Mouse (Mus musculus) embryonic facial prominence, embryonic 11.5 days (tissue): ENCODE results near the gene Rapgef1. TPM values are rescaled to one million over a fixed set of nuclear protein-coding genes. Genes with fewer than 3 reads are reported as not detected.
A peak's percentile ranks its signal among the peaks of the same experiment; 100 is the strongest.

Experiments
- ATAC-seq: fragments of 200-750 bp; cut with Nextera tagmentation; replicated peaks from 2 replicates; pipeline ENCODE4 v1.8.0; 2017; ENCODE audit warnings: low read depth; ENCODE audit not compliant: insufficient number of reproducible peaks, low FRiP score, low TSS enrichment
- DNase-seq: peaks from one replicate; pipeline ENCODE4 v3.0.0-alpha.2; 2015; ENCODE audit warnings: low spot score
- H3K27ac ChIP-seq: fragments of 300-500 bp; sonication (generic); replicated peaks from 2 replicates; pipeline ENCODE4 v1.5.1; 2014; ENCODE audit warnings: mild to moderate bottlenecking, low read depth, low read length, control low read depth
- H3K27me3 ChIP-seq: fragments of 300-500 bp; sonication (generic); 2 replicates; pipeline ENCODE4 v1.6.1; 2014; ENCODE audit warnings: mild to moderate bottlenecking, low read length, moderate library complexity, mixed read lengths; ENCODE audit not compliant: control insufficient read depth, insufficient read depth
- H3K36me3 ChIP-seq: fragments of 300-500 bp; sonication (generic); replicated peaks from 2 replicates; pipeline ENCODE4 v1.6.1; 2014; ENCODE audit warnings: low read depth, mild to moderate bottlenecking, low read length, moderate library complexity, mixed read lengths; ENCODE audit not compliant: control insufficient read depth, insufficient read depth
- H3K4me1 ChIP-seq: fragments of 300-500 bp; sonication (generic); 2 replicates; pipeline ENCODE4 v1.6.1; 2014; ENCODE audit warnings: low read length, mixed read lengths; ENCODE audit not compliant: control insufficient read depth, insufficient read depth
- H3K4me2 ChIP-seq: fragments of 300-500 bp; sonication (generic); 2 replicates; pipeline ENCODE4 v1.6.1; 2014; ENCODE audit warnings: low read depth, mild to moderate bottlenecking, control low read depth, low read length, moderate library complexity
- H3K4me3 ChIP-seq: fragments of 300-500 bp; sonication (generic); 2 replicates; pipeline ENCODE4 v1.5.1; 2014; ENCODE audit warnings: low read depth, low read length, control low read depth
- H3K9ac ChIP-seq: fragments of 300-500 bp; sonication (generic); replicated peaks from 2 replicates; pipeline ENCODE4 v1.6.1; 2014; ENCODE audit warnings: mild to moderate bottlenecking, control low read depth, low read length
- H3K9me3 ChIP-seq: fragments of 300-500 bp; sonication (generic); replicated peaks from 2 replicates; pipeline ENCODE4 v1.6.1; 2016; ENCODE audit warnings: mild to moderate bottlenecking, low read length, inconsistent platforms, mixed read lengths; ENCODE audit not compliant: control insufficient read depth
- WGBS: fragments of 180-500 bp; shearing (Covaris S2); extraction: QIAGEN DNeasy Blood & Tissue Kit; methylation state at CpG from one replicate; pipeline ENCODE4 v1.1.7; 2014; 5-methylcytosine and 5-hydroxymethylcytosine counted together
- polyA plus RNA-seq: library from polyadenylated mRNA; unstranded; fragments of >200 nt; fragmentation: Nextera tagmentation; extraction: Ambion mirVana; gene quantifications from 2 replicates; pipeline ENCODE4 v1.2.1, GENCODE M21; 2014

Gene Rapgef1
- polyA plus RNA-seq, 1 experiment from 2014 or later: 14.0 TPM

- no peak for DNase-seq
- no peak for ATAC-seq
- Histone ChIP-seq H3K9me3 (no peaks in the 10 kb centered on the region), H3K4me3 (no peak overlapping the region), H3K36me3 (no peaks in the 10 kb centered on the region), H3K4me2 (no peak overlapping the region), H3K27ac (no peak overlapping the region), H3K4me1 (no peaks in the 10 kb centered on the region), H3K27me3 (no peaks in the 10 kb centered on the region), H3K9ac (no peak overlapping the region)
- 75% methylated on average over 4 of the region's 4 CpGs for WGBS
These were observed 31.5 kb upstream of the Rapgef1 start for GRCm38 (mm10) chr2:29588006-29588405.

- H3K4me3 ChIP-seq: no peak overlapping the region
- ATAC-seq (no peak), DNase-seq (peak; percentile 26)
- H3K4me2 ChIP-seq: no peak overlapping the region
- H3K27ac ChIP-seq: no peak overlapping the region
- H3K27me3 ChIP-seq: no peaks in the 10 kb centered on the region
- WGBS: 24% methylated on average over 10 of the region's 10 CpGs
- no peaks in the 10 kb centered on the region for H3K36me3 ChIP-seq
- no peaks in the 10 kb centered on the region for H3K9me3 ChIP-seq
- H3K9ac ChIP-seq: no peak overlapping the region
- H3K4me1 ChIP-seq: no peaks in the 10 kb centered on the region
These were observed 30.3 kb upstream of the Rapgef1 start for GRCm38 (mm10) chr2:29589266-29589665.

- Histone ChIP-seq H3K4me1 (no peaks in the 10 kb centered on the region), H3K9me3 (no peaks in the 10 kb centered on the region), H3K4me2 (no peak overlapping the region), H3K4me3 (no peak overlapping the region), H3K9ac (no peak overlapping the region), H3K27ac (no peak overlapping the region), H3K27me3 (no peaks in the 10 kb centered on the region), H3K36me3 (no peaks in the 10 kb centered on the region)
- 83% methylated on average over 6 of the region's 6 CpGs for WGBS
- DNase-seq (no peak), ATAC-seq (no peak)
These were observed 27.9 kb upstream of the Rapgef1 start for GRCm38 (mm10) chr2:29591626-29592025.

DNA sequence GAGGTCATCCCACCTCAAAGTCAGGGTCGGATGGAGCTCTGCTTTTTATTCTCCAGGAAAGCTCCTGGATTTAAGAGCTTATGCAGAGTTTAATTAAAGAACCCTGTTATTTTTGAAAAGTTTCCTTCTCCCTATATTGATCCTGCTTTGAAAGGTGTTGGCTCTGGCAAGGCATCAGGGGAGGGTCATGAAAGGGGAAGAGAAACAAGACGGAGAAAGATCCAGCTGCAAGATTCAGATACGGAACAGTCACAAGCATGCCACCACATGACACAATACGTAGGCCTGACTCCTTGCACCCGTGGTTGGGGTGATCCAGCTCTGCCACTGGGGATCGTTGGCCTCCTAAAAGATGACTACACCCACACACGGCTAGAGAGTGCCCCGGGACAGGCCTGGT is 27.0 kb upstream of the Rapgef1 start:
- ATAC-seq (no peak), DNase-seq (no peak)
- Histone ChIP-seq H3K9ac (no peak overlapping the region), H3K9me3 (no peaks in the 10 kb centered on the region), H3K36me3 (no peaks in the 10 kb centered on the region), H3K4me2 (no peak overlapping the region), H3K4me3 (no peak overlapping the region), H3K27me3 (no peaks in the 10 kb centered on the region), H3K27ac (no peak overlapping the region), H3K4me1 (no peaks in the 10 kb centered on the region)
- 51% methylated on average over 8 of the region's 8 CpGs for WGBS

DNA sequence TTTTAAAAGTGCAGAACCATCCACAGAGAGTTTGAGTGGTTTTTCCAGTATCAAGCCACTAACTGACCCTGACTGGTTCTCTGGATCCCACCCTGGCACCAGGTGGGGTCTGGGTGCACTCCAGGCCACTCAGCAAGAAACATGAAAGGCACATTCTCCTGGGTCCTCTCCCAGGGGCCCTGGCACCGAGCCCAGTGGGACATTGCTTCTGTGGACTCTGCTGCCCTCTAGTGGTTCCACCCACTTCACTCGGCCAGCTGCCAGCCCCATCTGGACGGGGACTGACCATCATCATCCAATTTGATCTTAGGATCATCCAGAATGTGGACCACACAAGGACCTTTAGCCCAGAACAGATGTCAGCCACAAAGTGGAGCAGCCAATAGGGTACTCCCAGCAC is 15.6 kb upstream of the Rapgef1 start:
- no peak for ATAC-seq
- H3K4me3 ChIP-seq: no peak overlapping the region
- H3K36me3 ChIP-seq: no peaks in the 10 kb centered on the region
- 0% methylated on average over 3 of the region's 3 CpGs for WGBS
- H3K9me3 ChIP-seq: no peaks in the 10 kb centered on the region
- DNase-seq: peak; percentile 75
- no peaks in the 10 kb centered on the region for H3K4me1 ChIP-seq
- no peak overlapping the region for H3K9ac ChIP-seq
- no peaks in the 10 kb centered on the region for H3K27me3 ChIP-seq
- no peak overlapping the region for H3K27ac ChIP-seq
- H3K4me2 ChIP-seq: no peak overlapping the region

GRCm38 (mm10) chr2:29605591-29605990 is 13.9 kb upstream of the Rapgef1 start:
- Histone ChIP-seq H3K27ac (no peak overlapping the region), H3K36me3 (no peaks in the 10 kb centered on the region), H3K9me3 (no peaks in the 10 kb centered on the region), H3K27me3 (no peaks in the 10 kb centered on the region), H3K4me2 (no peak overlapping the region), H3K4me1 (no peaks in the 10 kb centered on the region), H3K9ac (no peak overlapping the region), H3K4me3 (no peak overlapping the region)
- WGBS: 88% methylated on average over 5 of the region's 5 CpGs
- ATAC-seq (no peak), DNase-seq (no peak)

GRCm38 (mm10) chr2:29606460-29606859 is 13.1 kb upstream of the Rapgef1 start:
- DNase-seq (no peak), ATAC-seq (no peak)
- no peaks in the 10 kb centered on the region for H3K9me3 ChIP-seq
- no peak overlapping the region for H3K9ac ChIP-seq
- no peaks in the 10 kb centered on the region for H3K4me1 ChIP-seq
- WGBS: 48% methylated on average over 6 of the region's 6 CpGs
- H3K4me3 ChIP-seq: no peak overlapping the region
- no peaks in the 10 kb centered on the region for H3K36me3 ChIP-seq
- H3K27me3 ChIP-seq: no peaks in the 10 kb centered on the region
- H3K27ac ChIP-seq: no peak overlapping the region
- H3K4me2 ChIP-seq: no peak overlapping the region

GRCm38 (mm10) chr2:29617341-29617740 is 2.2 kb upstream of the Rapgef1 start:
- Histone ChIP-seq H3K9ac (no peak overlapping the region), H3K9me3 (no peaks in the 10 kb centered on the region), H3K27me3 (no peaks in the 10 kb centered on the region), H3K4me3 (no peak overlapping the region), H3K27ac (no peak overlapping the region), H3K4me1 (no peaks in the 10 kb centered on the region), H3K36me3 (no peaks in the 10 kb centered on the region), H3K4me2 (no peak overlapping the region)
- 93% methylated on average over 1 of the region's 1 CpGs for WGBS
- DNase-seq (no peak), ATAC-seq (no peak)
